Mouse (Mus musculus): ENCODE data around the gene Lgr4. TPM values are rescaled to one million over a fixed set of nuclear protein-coding genes. Genes with fewer than 3 reads are reported as not detected.

The Lgr4 gene
- total RNA-seq, 2 experiments from 2014 or later: 106 to 208 TPM

DNA sequence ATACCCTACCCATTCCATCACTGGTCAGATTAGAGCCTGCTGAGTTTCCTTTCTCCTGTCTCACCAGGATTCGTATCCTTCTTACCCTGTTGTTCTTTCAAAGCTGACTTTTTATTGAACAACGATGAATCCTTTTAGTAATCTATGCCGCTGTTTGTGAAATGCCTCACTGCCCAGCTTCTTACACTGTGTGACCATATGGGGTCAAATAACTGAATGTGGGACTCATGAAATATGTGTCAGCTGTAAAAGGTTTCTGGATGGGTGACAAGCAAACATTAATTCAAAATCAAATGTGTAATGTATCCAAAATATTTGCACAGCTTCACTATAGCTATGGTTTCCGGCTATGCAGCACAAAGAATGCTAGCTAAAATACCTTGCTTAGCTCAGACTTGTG, 28.1 kb downstream of the Lgr4 start:
- no peak for DNase-seq (ENCODE audit: low spot score in 2 of 2)

GRCm38 (mm10) chr2:109946426-109946825, 29.0 kb downstream of the Lgr4 start:
- no peak for DNase-seq (ENCODE audit: low spot score in 2 of 2)

GRCm38 (mm10) chr2:109949519-109949918, 32.1 kb downstream of the Lgr4 start:
- no peak for DNase-seq (ENCODE audit: low spot score in 2 of 2)

DNA sequence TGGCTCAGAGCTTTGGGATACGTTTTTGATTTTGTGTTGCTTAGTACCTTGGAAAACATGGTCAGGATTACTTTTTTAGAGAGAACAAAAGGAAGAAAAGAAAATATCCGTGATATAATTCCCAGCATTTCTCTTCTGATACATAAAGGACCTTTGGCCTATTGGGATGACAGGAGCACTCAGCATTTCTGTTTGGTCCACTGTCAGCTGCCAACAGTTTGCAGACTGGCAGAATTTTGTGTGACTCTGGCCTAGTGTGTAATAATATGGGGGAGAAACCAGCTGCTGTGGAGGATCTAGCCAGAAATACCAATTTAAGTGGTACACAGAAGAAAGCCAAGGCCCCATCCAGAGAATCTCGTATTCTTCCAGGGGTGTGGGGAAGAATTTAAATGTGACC, 32.9 kb downstream of the Lgr4 start:
- no peak for DNase-seq (ENCODE audit: low spot score in 2 of 2)

DNA sequence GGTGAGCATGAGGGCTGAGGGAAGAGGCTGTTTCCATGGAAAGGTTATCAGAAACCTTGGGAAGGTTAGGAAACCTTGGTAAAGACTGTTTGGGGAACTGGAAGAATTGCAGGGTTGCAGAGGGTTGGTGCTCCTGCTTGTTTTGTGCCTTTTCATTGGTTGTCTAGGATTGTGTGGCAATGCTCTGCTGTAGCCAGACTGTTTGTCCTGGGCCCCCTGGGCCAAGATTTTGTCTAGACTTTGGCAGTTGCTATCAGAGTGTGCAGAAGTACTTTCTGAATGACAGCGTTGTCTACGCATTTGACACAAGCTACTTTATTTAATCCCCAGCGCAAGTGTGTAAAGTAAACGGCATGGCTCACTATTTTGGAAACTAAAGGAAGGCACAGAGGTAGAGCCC, 33.6 kb downstream of the Lgr4 start:
- no peak for DNase-seq (ENCODE audit: low spot score in 2 of 2)

- no peak for DNase-seq (ENCODE audit: low spot score in 2 of 2)
Observed at GRCm38 (mm10) chr2:109953048-109953717, 35.7 kb downstream of the Lgr4 start.

DNA sequence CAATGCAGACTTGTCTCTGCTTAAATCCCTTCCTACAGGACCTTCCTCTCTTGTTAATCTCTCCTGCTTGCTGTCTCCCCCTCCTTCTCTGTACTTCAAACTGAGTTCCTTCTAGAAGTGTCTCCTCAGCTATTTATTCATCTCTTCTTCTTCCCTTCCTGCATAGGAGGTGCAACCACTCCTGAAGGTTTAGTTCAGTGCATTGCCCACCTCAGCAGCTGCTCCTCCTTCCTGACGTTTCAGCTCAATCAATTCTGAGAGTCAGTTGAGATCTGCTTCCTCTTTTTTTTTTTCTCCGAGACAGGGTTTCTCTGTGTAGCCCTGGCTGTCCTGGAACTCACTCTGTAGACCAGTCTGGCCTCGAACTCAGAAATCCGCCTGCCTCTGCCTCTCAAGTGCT, 36.4 kb downstream of the Lgr4 start:
- no peak for DNase-seq (ENCODE audit: low spot score in 2 of 2)

DNA sequence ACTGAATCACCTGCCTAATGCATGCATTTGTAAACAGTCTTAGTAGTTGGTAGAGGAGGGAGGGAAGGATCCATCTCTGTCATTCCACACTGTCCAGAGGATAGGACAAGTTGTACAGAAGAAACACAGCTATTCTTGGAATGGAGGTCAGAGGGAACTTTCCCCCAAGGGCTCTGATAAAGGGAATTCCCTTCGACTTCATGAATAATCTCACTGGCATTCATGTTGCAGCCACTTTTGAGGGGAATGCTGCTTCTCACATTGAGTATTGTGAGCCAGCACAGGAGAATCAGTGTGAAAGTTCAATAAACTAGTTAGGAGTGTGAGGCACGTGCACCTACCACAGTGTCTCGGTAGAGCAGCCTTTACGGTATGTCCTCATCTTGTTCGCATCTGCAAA, 37.6 kb downstream of the Lgr4 start:
- no peak for DNase-seq (ENCODE audit: low spot score in 2 of 2)

DNA sequence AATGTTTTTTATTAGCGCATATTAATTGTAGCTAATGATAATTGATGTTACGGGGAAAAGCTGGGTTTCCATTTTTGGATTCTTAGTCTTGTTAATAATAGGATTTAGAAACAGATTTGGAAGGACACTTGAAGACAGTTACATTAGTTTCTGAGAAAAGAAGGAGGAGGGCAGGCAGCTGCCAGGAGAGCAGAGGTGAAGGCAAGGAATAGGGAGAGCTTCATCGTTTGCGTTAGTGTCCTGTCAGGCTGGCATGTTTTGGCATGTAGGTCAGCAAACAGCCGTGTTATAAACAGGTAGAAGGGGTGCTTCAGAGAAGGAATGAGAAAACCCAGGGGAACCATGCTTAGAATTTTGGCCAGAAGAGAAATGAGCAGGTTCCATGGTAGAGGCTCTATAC, 38.5 kb downstream of the Lgr4 start:
- no peak for DNase-seq (ENCODE audit: low spot score in 2 of 2)

- DNase-seq (ENCODE audit: low spot score in 2 of 2): no peak
Observed at GRCm38 (mm10) chr2:109956785-109957184, 39.3 kb downstream of the Lgr4 start.

GRCm38 (mm10) chr2:109958692-109959406, 41.4 kb downstream of the Lgr4 start:
- DNase-seq (ENCODE audit: low spot score in 2 of 2): peak in 1 of 2 experiments; percentile 32

- no peak for DNase-seq (ENCODE audit: low spot score in 2 of 2)
Observed at GRCm38 (mm10) chr2:109959407-109960075, 42.1 kb downstream of the Lgr4 start.

DNA sequence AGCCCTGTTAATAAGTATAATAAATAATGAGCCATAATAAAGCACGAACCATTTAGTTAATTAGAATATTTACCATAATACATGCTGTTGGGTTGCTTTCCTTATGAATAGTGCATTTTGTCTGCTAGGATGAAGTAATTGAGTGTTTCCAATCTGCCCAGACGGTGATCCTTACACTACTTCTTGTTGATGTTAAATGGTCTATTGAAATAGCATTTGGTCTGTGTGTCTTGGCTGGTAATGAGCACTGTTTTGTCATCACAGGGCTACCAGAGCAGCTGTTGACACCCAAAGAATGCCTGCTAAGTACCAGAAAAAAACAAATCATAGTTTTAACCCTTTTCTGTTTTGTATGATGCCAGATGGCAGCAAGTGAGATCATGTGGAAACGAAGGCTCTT, 42.8 kb downstream of the Lgr4 start:
- DNase-seq (ENCODE audit: low spot score in 2 of 2): no peak

DNA sequence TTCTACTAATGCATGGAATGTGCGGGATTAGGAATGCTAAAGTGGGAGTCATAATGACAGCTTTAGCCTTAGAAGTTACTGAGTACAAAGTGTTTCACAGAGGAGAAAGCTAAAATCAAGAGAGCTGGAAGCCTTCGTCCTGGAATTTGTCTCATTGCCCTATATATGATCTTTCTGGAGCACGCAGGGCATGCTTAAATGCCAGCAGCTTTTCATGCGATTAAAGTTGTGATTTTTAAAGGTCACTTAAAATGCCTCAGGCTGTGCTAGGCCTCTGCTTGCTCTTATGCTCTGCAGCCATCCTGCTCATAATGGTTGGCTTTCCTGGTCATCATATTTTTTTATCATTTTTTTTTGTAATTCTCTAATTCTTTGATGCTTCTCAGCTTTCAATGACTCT, 43.7 kb downstream of the Lgr4 start:
- no peak for DNase-seq (ENCODE audit: low spot score in 2 of 2)

GRCm38 (mm10) chr2:109963591-109964258, 46.3 kb downstream of the Lgr4 start:
- no peak for DNase-seq (ENCODE audit: low spot score in 2 of 2)

GRCm38 (mm10) chr2:109965753-109966420, 48.4 kb downstream of the Lgr4 start:
- no peak for DNase-seq (ENCODE audit: low spot score in 2 of 2)

DNA sequence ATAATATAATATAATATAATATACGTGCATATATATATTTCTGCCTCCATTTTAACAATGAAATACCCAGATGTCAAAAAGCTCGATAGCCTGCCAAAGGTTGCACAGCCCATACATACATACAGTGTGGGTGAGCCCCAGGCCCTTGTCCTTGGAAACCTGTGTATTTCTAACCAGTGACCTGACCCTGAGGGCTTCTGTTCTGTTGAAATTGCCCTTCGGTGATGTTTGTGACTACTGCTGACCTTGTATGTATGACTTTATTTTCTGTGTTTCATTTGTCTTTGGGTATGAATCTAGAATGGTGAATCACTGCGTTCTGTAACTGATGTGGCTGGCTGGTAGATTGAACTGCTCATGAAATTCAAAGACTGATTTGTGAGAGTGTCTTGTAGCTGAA, 49.4 kb downstream of the Lgr4 start:
- no peak for DNase-seq (ENCODE audit: low spot score in 2 of 2)

DNA sequence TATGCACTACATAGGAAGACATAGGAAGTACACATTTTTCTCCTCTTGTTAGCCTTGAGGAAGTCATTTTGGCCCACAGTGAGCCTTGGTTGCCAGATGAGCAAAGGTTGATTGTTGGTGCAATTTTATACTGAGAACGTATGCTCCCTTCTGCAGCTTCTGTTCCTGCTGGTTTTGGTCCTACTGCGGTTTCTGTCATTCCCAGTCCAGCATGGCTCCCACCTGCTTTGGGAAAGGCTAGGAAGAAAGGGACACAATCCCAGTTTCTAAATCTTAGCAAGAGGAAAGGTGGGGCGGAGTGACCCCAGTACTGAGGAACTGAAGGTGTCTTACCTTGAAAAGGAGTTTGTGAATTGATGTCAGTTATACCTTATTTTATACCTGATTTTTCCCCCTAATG, 51.9 kb downstream of the Lgr4 start:
- no peak for DNase-seq (ENCODE audit: low spot score in 2 of 2)

DNA sequence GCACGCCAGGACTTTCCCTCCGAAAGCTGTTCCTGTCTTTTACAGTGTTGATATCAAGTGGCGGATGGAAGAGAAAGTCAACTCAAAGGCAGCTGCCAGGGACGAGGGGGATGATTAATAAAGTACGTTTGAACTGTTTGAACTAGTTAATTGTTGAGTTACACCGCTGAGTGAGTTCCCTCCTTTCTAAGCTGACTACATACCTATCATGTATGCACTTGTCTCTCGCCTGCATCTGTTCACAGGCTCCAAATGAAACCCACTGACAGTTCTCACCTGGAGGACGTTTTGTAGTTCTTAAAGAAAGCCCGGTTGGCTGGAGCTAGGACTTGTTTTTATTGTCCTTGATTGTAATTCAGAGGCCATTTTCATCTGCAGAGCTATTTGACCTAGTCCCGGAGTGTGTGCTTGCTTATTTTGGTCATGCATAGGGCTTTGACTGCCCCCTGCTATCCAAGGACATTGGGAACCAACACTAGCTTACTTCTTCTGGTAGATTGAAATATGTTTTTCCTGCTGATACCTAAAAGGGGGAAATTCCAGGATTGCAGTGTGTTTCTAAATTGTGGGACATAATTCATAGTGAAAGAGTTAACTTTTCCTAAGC, 52.6 kb downstream of the Lgr4 start:
- no peak for DNase-seq (ENCODE audit: low spot score in 2 of 2)

DNA sequence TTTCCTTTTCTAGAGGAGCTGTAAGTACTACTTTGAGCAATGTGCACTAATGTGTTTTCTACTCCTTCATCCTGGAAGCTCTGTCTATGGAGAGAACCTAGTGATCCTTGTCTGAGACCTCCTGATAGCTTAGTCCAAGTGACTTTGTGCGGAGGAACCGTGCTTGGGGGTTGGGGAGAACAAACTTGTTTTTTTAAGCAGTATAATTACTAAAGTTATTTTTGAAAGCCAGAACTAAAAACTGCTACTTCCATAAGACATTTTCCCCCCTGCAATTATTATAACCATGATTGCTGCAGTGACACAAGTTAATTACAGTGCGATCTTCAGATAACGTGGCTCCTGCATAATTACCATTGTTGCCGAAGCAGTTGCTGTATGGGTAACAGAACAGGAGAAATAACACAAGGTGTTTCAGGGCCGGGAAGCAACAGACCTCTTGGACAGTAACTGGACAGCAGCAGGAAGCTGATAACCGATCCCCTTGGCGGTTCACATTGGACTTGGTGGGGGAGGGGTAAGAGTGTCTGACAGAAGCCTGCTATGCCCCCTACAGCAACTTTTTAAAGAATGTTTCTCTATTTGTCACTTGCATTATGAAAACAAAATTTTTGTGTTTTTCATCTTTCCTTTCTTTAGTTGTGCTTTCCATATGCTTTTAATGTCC, 53.4 kb downstream of the Lgr4 start:
- DNase-seq (ENCODE audit: low spot score in 2 of 2): no peak
